Mouse (Mus musculus) spleen, adult 2 months (tissue): ENCODE measurements around the gene Cdh23. TPM values are rescaled to one million over a fixed set of nuclear protein-coding genes. Genes with fewer than 3 reads are reported as not detected.

Experiments used
- DNase-seq, 2 experiments: peaks; one replicate each; pipeline versions ENCODE4 v3.0.0 to v3.0.0-alpha.2; 2012 to 2021; ENCODE audit warnings: low spot score in 2 of 2, low read depth in 1 of 2
- H3K27ac ChIP-seq: fragments of 200-500 bp; 2 replicates; pipeline ENCODE4 v1.5.1; 2012; ENCODE audit warnings: low read length, inconsistent platforms; ENCODE audit not compliant: insufficient read depth
- H3K27me3 ChIP-seq: fragments of 200-500 bp; 2 replicates; pipeline ENCODE4 v1.6.1; 2012; ENCODE audit warnings: mild to moderate bottlenecking, moderate library complexity, low read length, inconsistent platforms; ENCODE audit not compliant: control insufficient read depth, insufficient read depth
- H3K36me3 ChIP-seq: fragments of 200-500 bp; 2 replicates; pipeline ENCODE4 v1.6.1; 2012; ENCODE audit warnings: mild to moderate bottlenecking, low read length, inconsistent platforms; ENCODE audit not compliant: control insufficient read depth, insufficient read depth
- H3K4me1 ChIP-seq: fragments of 200-500 bp; 2 replicates; pipeline ENCODE4 v1.6.1; 2011; ENCODE audit warnings: inconsistent platforms; ENCODE audit not compliant: control insufficient read depth, insufficient read depth, insufficient read length
- H3K4me3 ChIP-seq: fragments of 200-500 bp; 2 replicates; pipeline ENCODE4 v1.5.1; 2011; ENCODE audit warnings: mild to moderate bottlenecking, inconsistent platforms; ENCODE audit not compliant: insufficient read depth, insufficient read length; ENCODE audit errors: extremely low read depth
- CTCF ChIP-seq: fragments of 200-500 bp; IDR thresholded peaks from 2 replicates; pipeline ENCODE4 v1.5.1; 2011; ENCODE audit warnings: mild to moderate bottlenecking, inconsistent platforms; ENCODE audit not compliant: insufficient read depth, insufficient read length, insufficient replicate concordance; ENCODE audit errors: extremely low read depth
- POLR2A ChIP-seq: fragments of 200-500 bp; IDR thresholded peaks from 2 replicates; pipeline ENCODE4 v1.6.1; 2011; ENCODE audit warnings: low read depth, low read length, inconsistent platforms
- WGBS: fragments of 180-500 bp; shearing (Covaris S2); methylation state at CpG from one replicate; pipeline ENCODE4 v1.1.7; 2018; 5-methylcytosine and 5-hydroxymethylcytosine counted together
- polyA plus RNA-seq: library from polyadenylated mRNA; depleted of rRNA; stranded (reverse); fragments of >200 nt; gene quantifications from 2 replicates; pipeline ENCODE4 v1.2.3, GENCODE M21; 2012

The Cdh23 gene
- polyA plus RNA-seq, 1 experiment: 2.7 TPM

DNA sequence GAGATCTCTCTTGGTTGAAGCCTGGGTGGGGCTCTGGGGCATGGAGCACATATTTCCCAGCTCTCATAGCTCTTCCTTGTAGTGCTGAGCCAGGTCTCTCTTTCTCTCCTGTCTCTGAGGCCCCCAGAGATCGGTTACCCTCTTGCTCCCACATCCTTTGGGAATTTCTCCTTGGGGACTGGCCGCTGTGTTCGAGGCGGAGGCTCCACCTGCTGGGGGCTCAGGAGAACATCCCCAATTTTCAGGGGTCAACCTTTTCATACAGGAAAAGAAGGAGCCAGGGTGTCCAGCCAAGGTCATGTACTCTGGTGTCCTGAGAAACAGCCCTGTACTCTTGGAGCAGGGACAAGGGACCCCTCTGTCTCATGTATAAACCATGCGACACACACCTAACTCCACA, 284.5 kb downstream of the Cdh23 start:
- 51% methylated on average over 5 of the region's 5 CpGs for WGBS
- no peak for DNase-seq
- TF ChIP-seq POLR2A (no peak), CTCF (no peak)
- no peaks in the 10 kb centered on the region for H3K27me3 ChIP-seq
- peaks cover 3% of the 10 kb centered on the region; the same call in 1 of the 2 replicates for H3K4me1 ChIP-seq
- H3K27ac ChIP-seq: no peak overlapping the region
- H3K36me3 ChIP-seq: no peaks in the 10 kb centered on the region
- H3K4me3 ChIP-seq: no peak overlapping the region

DNA sequence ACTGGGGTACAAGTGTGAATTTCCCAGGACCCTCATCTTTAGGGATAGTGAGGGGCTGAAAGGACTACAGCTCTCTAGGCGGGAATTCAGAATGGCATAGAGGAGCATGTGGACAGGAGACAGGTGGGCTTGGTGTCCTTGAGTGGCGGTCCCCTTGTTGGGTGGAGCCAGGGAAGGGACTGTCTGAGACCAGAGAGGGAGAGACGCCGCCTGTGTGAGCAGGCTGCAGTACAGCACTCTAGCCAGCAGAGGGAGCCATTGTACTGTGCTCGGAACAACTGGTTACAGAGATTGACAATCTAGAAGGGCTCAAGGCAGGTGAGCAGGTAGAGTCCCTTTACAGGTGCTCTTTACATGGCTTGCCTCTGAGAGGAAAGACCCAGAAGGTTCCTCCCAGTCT, 288.5 kb downstream of the Cdh23 start:
- WGBS: 10% methylated on average over 5 of the region's 5 CpGs
- TF ChIP-seq CTCF: peak; percentile 95; the same call in 1 of the 2 replicates
- no peak for TF ChIP-seq POLR2A
- DNase-seq: peak; percentile 31 to 65
- Histone ChIP-seq H3K4me3 (no peak overlapping the region), H3K36me3 (no peaks in the 10 kb centered on the region), H3K27me3 (no peaks in the 10 kb centered on the region), H3K4me1 (no peaks in the 10 kb centered on the region), H3K27ac (no peak overlapping the region)

DNA sequence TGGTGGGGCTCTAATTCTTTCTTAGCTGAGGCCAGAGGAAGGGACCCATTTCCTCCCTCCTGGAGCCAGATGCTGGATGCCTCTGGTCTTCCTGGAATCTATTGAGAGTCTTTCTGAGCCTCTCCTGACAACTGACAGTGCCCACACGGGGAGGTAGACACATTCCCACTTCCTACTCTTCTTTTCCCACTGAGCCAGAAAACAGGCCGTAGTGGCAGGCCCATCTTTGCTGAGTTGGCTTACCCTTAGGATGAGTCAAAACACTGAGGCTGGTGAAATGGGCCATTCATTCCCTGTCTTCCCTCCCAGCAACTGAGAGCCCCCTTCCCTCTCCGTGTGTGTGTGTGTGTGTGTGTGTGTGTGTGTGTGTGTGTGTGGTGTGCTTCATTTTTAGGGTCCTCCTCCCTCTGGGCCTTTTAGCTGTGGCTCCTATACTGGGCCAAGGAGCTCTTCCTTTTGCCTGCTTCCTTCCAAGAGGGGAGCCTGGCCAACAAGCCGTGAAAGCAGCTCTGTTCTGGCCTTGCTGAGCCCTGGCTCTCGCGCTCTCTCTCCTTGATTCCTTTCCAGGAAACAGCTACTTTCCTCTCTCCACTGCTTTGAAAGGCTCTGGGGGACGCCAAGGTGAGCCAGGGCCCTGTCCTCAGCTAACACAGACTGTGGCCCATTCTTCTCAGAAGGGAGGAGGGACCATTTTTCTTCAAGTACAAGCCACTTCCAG, 290.7 kb downstream of the Cdh23 start:
- DNase-seq: no peak
- no peak for TF ChIP-seq CTCF
- TF ChIP-seq POLR2A: no peak
- H3K4me3 ChIP-seq: no peak overlapping the region
- H3K27me3 ChIP-seq: no peaks in the 10 kb centered on the region
- 80% methylated on average over 7 of the region's 7 CpGs for WGBS
- no peaks in the 10 kb centered on the region for H3K36me3 ChIP-seq
- no peak overlapping the region for H3K27ac ChIP-seq
- H3K4me1 ChIP-seq: no peaks in the 10 kb centered on the region

DNA sequence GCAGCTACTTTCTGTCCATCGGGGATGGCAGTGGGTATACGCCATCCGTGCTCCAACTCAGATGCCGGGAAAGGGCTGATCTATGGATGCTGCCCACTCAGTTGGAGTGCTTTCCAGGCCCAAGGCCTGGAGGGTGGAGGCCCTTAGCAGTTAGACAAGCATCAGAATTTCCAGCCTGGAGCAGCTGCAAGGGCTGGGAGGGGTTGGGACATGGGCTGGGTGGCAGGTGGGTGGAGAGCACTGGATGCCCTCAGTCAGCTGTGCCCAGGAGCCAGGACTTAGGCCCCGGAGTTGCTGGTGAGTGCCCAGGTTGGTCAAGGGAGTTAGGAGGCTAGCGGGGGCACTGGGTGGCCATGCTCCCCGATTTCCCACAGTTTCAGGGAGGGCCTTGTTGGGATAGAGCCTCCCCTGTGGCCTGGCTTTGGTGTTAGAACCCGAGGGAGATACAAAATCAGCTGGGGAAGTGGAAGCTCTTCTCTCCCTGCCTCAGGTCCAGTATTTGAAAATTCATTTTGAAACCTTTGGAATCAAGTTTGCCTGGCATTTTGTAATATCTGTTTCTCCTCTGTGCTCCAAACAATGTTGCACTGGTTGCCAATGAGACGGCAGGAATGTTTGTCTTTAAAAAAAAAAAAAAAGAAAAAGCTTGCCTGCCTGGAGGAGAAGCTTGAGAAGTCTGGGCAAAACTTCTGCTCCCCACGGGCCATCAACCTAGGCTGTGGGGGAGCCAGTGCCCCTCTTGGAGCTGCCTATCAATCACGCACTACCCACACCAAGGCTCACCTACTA, 295.6 kb downstream of the Cdh23 start:
- no peak for DNase-seq
- Histone ChIP-seq H3K4me1 (no peaks in the 10 kb centered on the region), H3K27me3 (no peaks in the 10 kb centered on the region), H3K4me3 (no peak overlapping the region), H3K27ac (no peak overlapping the region), H3K36me3 (no peaks in the 10 kb centered on the region)
- 85% methylated on average over 11 of the region's 11 CpGs for WGBS
- no peak for TF ChIP-seq POLR2A
- TF ChIP-seq CTCF: no peak

DNA sequence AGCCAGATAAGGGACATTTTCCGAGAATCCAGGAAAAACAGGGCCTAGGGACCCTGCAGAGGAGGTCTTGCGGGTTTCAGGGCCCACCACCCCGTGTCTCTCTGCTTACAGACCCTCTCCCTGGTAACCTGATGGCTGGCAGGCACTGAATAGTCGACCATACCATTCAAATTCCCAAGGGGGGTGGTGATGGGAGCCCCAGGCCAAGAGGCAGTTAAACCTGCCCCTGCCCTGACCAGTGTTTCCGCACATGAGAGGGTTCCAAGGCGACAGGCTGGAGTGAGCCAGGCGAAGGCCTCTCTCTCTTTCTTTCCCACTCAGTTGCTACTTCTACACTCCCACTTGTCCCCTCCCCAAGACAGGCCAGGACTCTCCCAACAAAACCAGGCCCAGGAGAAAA, 296.8 kb downstream of the Cdh23 start, which contains the start of gene Gm17455:
Gm17455 (plus strand) TSS at position 278 of the 400 bp plus-strand sequence.
- no peak for TF ChIP-seq POLR2A
- no peak for TF ChIP-seq CTCF
- no peaks in the 10 kb centered on the region for H3K36me3 ChIP-seq
- 79% methylated on average over 7 of the region's 7 CpGs for WGBS
- no peak within 1 kb of the TSS for H3K27ac ChIP-seq
- DNase-seq: no peak
- no peaks in the 10 kb centered on the region for H3K4me1 ChIP-seq
- H3K4me3 ChIP-seq: no peak within 1 kb of the TSS
- H3K27me3 ChIP-seq: no peaks in the 10 kb centered on the region

DNA sequence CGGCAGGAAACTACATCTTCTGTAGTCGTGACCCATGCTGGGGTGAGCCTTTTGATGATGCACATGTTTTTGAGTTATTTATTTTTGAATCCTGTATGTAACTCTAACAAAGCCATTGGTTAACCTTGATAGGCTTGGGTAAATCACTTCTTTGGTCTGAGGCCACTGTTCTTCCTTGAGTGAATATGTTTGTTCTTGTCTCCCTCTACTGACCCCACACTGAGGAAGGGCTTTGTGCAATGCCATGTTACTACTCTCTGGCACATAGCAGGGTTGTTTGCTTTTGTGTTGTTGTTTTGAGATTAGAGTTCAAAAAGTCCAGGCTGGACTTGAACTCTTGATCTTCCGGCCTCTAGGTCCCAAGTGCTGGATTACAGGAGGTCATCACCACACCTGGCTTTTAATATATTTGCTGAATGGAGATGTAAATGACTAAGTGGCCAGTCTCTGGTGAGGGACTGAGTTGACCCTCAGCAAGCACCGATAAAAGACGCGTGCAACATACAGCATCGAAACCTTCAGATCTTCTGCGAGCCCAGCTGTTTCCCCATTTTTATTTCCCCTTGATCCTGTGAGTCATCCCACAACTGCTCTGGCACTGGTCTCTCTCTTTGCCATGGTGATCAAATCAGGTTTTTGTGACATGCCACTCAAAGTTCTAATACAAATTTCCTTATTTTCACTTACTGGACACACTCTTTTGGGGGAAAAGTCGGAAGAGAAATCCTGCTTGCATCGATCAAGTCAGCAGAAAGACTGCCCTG, 298.1 kb downstream of the Cdh23 start:
- WGBS: 56% methylated on average over 10 of the region's 10 CpGs
- H3K4me3 ChIP-seq: no peak overlapping the region
- H3K36me3 ChIP-seq: no peaks in the 10 kb centered on the region
- H3K27ac ChIP-seq: no peak overlapping the region
- no peak for DNase-seq
- no peaks in the 10 kb centered on the region for H3K27me3 ChIP-seq
- H3K4me1 ChIP-seq: no peaks in the 10 kb centered on the region
- TF ChIP-seq POLR2A (no peak), CTCF (no peak)
